Mouse (Mus musculus): ENCODE data around the gene Ano2.

DNA sequence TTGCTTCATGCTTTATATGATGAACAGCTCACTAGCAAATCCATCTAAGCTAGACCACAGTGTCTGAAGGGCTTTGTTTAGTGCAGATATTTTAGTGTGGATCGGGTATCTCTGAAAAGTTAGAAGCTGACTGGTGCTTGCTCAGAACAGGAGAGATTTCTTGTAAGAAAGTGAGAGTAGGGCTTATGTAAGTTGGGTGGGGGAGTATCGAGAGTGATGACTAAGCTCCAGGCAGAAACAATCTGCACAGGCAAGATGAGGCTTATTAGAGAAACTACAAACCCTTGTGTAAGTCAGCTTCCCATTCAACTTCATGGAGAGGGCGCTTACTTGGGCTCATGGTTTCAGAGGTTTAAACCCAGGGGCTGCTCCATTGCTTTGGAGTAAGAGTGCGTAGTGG is 181.3 kb downstream of the Ano2 start:
- TF ChIP-seq TCF3 (IDR thresholded peaks at IDR 0.05; ENCODE audit: insufficient read length, low read depth) (no peak), POLR2A (IDR thresholded peaks at IDR 0.05; ENCODE audit: insufficient read length, low read depth) (no peak), TCF12 (IDR thresholded peaks at IDR 0.05; ENCODE audit: insufficient read depth, poor library complexity, severe bottlenecking) (no peak), E2F4 (IDR thresholded peaks at IDR 0.05; ENCODE audit: insufficient read depth) (no peak), POLR2AphosphoS2 (IDR thresholded peaks at IDR 0.05; ENCODE audit: insufficient read length, low read depth) (no peak), USF1 (IDR thresholded peaks at IDR 0.05; ENCODE audit: low read depth) (no peak), MYOG (IDR thresholded peaks at IDR 0.05; ENCODE audit: control insufficient read depth in 1 of 3, insufficient read depth in 1 of 3, insufficient read length in 2 of 3, low read depth in 2 of 3) (no peak), MYOD1 (IDR thresholded peaks at IDR 0.05; ENCODE audit: control insufficient read depth in 1 of 3, insufficient read length in 2 of 3, low read depth in 2 of 3) (no peak)

All from myocyte (in vitro differentiated cells).